In genomic region chr13:103102598-103102997, GRCm38 (mm10) we compare ENCODE assay signal across 9 mouse cellular contexts.
A peak's percentile ranks its signal among the peaks of the same experiment; 100 is the strongest.
DNase-seq lines count a peak whose midpoint lies in the region; ATAC-seq and TF ChIP-seq lines count a peak whose summit lies in the region.
"Had no signal": no experiment of that assay in that cellular context is flagged by ENCODE, and none has a peak within 500 bp of the region (broad histone marks: within the 10 kb centered on the region; RNA-seq: fewer than 3 reads in every experiment).

No protein-coding gene starts in this region.

- H3K9ac ChIP-seq in heart, embryonic 13.5 days, result peak overlapping the region; percentile 24; the same call in 1 of the 2 replicates
- H3K9ac ChIP-seq in midbrain, embryonic 13.5 days (replicated peaks), result no peak overlapping the region
- no peak overlapping the region for H3K9ac ChIP-seq in midbrain, embryonic 11.5 days (ENCODE audit: low read length)
- no peak overlapping the region for H3K9ac ChIP-seq in stomach, embryonic 14.5 days (replicated peaks; ENCODE audit: low read depth, low read length)
- H3K9ac ChIP-seq in liver, postnatal 0 days (replicated peaks), result no peak overlapping the region
- H3K9ac ChIP-seq: embryonic facial prominence, embryonic 15.5 days had no signal

- H3K4me1 ChIP-seq in heart, embryonic 13.5 days, result peaks cover 58% of the 10 kb centered on the region
- H3K4me1 ChIP-seq in midbrain, embryonic 13.5 days (replicated peaks), result peaks cover 7% of the 10 kb centered on the region
- peaks cover 2% of the 10 kb centered on the region; the same call in 1 of the 2 replicates for H3K4me1 ChIP-seq in midbrain, embryonic 11.5 days (ENCODE audit: control insufficient read depth, insufficient read depth, low read length)
- no peaks in the 10 kb centered on the region for H3K4me1 ChIP-seq in stomach, embryonic 14.5 days (ENCODE audit: control insufficient read depth, insufficient read depth, low read length)
- H3K4me1 ChIP-seq in liver, postnatal 0 days (ENCODE audit: insufficient read depth), result no peaks in the 10 kb centered on the region

- no peaks in the 10 kb centered on the region for H3K36me3 ChIP-seq in heart, embryonic 13.5 days
- H3K36me3 ChIP-seq in midbrain, embryonic 13.5 days, result no peaks in the 10 kb centered on the region
- H3K36me3 ChIP-seq in midbrain, embryonic 11.5 days (ENCODE audit: control insufficient read depth, insufficient read depth, low read length), result no peaks in the 10 kb centered on the region
- no peaks in the 10 kb centered on the region for H3K36me3 ChIP-seq in stomach, embryonic 14.5 days (ENCODE audit: control insufficient read depth, insufficient read depth, low read length)
- no peaks in the 10 kb centered on the region for H3K36me3 ChIP-seq in liver, postnatal 0 days (replicated peaks; ENCODE audit: insufficient read depth, low read length)
- H3K36me3 ChIP-seq: embryonic facial prominence, embryonic 15.5 days had no signal

- peak overlapping the region; percentile 41; the same call in 1 of the 2 replicates for H3K27ac ChIP-seq in heart, embryonic 13.5 days (replicated peaks)
- no peak overlapping the region for H3K27ac ChIP-seq in midbrain, embryonic 13.5 days
- H3K27ac ChIP-seq in midbrain, embryonic 11.5 days (ENCODE audit: low read depth, low read length), result no peak overlapping the region
- H3K27ac ChIP-seq in stomach, embryonic 14.5 days (ENCODE audit: low read length), result no peak overlapping the region
- no peak overlapping the region for H3K27ac ChIP-seq in liver, postnatal 0 days (ENCODE audit: low read depth)
- H3K27ac ChIP-seq: embryonic facial prominence, embryonic 15.5 days had no signal

- TF ChIP-seq EP300 in liver, postnatal 0 days (IDR thresholded peaks at IDR 0.05; ENCODE audit: low read depth), result no peak

- H3K4me2 ChIP-seq in heart, embryonic 13.5 days, result no peak overlapping the region
- no peak overlapping the region for H3K4me2 ChIP-seq in midbrain, embryonic 13.5 days (replicated peaks)
- no peak overlapping the region for H3K4me2 ChIP-seq in midbrain, embryonic 11.5 days
- H3K4me2 ChIP-seq in stomach, embryonic 14.5 days (replicated peaks; ENCODE audit: low read depth, low read length), result no peak overlapping the region
- H3K4me2 ChIP-seq in liver, postnatal 0 days (ENCODE audit: low read depth, low read length), result no peak overlapping the region
- H3K4me2 ChIP-seq: embryonic facial prominence, embryonic 15.5 days had no signal

- no peak overlapping the region for H3K4me3 ChIP-seq in heart, embryonic 13.5 days
- H3K4me3 ChIP-seq in midbrain, embryonic 13.5 days (replicated peaks), result no peak overlapping the region
- no peak overlapping the region for H3K4me3 ChIP-seq in midbrain, embryonic 11.5 days (ENCODE audit: low read depth, low read length)
- no peak overlapping the region for H3K4me3 ChIP-seq in stomach, embryonic 14.5 days (ENCODE audit: low read depth, low read length)
- no peak overlapping the region for H3K4me3 ChIP-seq in liver, postnatal 0 days (ENCODE audit: low read depth, low read length)
- H3K4me3 ChIP-seq: embryonic facial prominence, embryonic 15.5 days had no signal

- 56% methylated on average over 6 of the region's 6 CpGs for WGBS in heart, embryonic 13.5 days
- WGBS in midbrain, embryonic 13.5 days, result 75% methylated on average over 6 of the region's 6 CpGs
- WGBS in midbrain, embryonic 11.5 days, result 82% methylated on average over 6 of the region's 6 CpGs
- WGBS in stomach, embryonic 14.5 days, result 70% methylated on average over 6 of the region's 6 CpGs
- WGBS in liver, postnatal 0 days (ENCODE audit: insufficient replicate concordance), result 63% methylated on average over 6 of the region's 6 CpGs

- ATAC-seq in heart, embryonic 13.5 days (ENCODE audit: extremely low read depth, insufficient number of reproducible peaks, low FRiP score, low TSS enrichment), result peak; percentile 17; the same call in 1 of the 2 replicates
- peak; percentile 12; the same call in 1 of the 2 replicates for ATAC-seq in midbrain, embryonic 13.5 days
- ATAC-seq in midbrain, embryonic 11.5 days (ENCODE audit: low FRiP score), result no peak
- peak; percentile 49 for ATAC-seq in stomach, embryonic 14.5 days (ENCODE audit: insufficient number of reproducible peaks, insufficient read depth, low FRiP score, low read depth)
- ATAC-seq in liver, postnatal 0 days, result no peak

- no peaks in the 10 kb centered on the region for H3K9me3 ChIP-seq in heart, embryonic 13.5 days
- H3K9me3 ChIP-seq in midbrain, embryonic 13.5 days, result no peaks in the 10 kb centered on the region
- no peaks in the 10 kb centered on the region for H3K9me3 ChIP-seq in midbrain, embryonic 11.5 days (ENCODE audit: control insufficient read depth, low read length)
- H3K9me3 ChIP-seq in stomach, embryonic 14.5 days (ENCODE audit: control insufficient read depth, low read depth, low read length), result no peaks in the 10 kb centered on the region
- no peaks in the 10 kb centered on the region for H3K9me3 ChIP-seq in liver, postnatal 0 days (ENCODE audit: low read length)
- H3K9me3 ChIP-seq: embryonic facial prominence, embryonic 15.5 days had no signal

- intact Hi-C loops in heart, postnatal 14 days (cut with DNase I), result no loop called here

- no peaks in the 10 kb centered on the region for H3K27me3 ChIP-seq in heart, embryonic 13.5 days (replicated peaks)
- H3K27me3 ChIP-seq in midbrain, embryonic 13.5 days, result peaks cover 7% of the 10 kb centered on the region; the same call in 1 of the 2 replicates
- H3K27me3 ChIP-seq in midbrain, embryonic 11.5 days (ENCODE audit: control insufficient read depth, insufficient read depth, low read length), result no peaks in the 10 kb centered on the region
- H3K27me3 ChIP-seq in stomach, embryonic 14.5 days (ENCODE audit: control insufficient read depth, insufficient read depth, low read length), result no peaks in the 10 kb centered on the region
- H3K27me3 ChIP-seq in liver, postnatal 0 days (ENCODE audit: insufficient read depth, low read length), result no peaks in the 10 kb centered on the region

- no peak for TF ChIP-seq CTCF in liver, postnatal 0 days (IDR thresholded peaks at IDR 0.05; ENCODE audit: low read depth)

- no peak for DNase-seq in heart, postnatal 14 days
- no peak for DNase-seq in midbrain, embryonic 11.5 days (ENCODE audit: low spot score, missing footprints)
- DNase-seq in heart, postnatal 4 days, result peak; percentile 47
- no peak for DNase-seq in liver, postnatal 0 days
- no peak for DNase-seq in retina, embryonic 14.5 days (ENCODE audit: low spot score)

Comparison
In these comparisons a context has a peak if more than half of its experiments do, and no peak if none do; other contexts are left out.
1. ATAC-seq: peak in heart, embryonic 13.5 days (single experiment), midbrain, embryonic 13.5 days (single experiment) and stomach, embryonic 14.5 days (single experiment); none in midbrain, embryonic 11.5 days (single experiment) and liver, postnatal 0 days (single experiment).